Comparison of ENCODE assay signal across 10 mouse cellular contexts in the genomic region with DNA sequence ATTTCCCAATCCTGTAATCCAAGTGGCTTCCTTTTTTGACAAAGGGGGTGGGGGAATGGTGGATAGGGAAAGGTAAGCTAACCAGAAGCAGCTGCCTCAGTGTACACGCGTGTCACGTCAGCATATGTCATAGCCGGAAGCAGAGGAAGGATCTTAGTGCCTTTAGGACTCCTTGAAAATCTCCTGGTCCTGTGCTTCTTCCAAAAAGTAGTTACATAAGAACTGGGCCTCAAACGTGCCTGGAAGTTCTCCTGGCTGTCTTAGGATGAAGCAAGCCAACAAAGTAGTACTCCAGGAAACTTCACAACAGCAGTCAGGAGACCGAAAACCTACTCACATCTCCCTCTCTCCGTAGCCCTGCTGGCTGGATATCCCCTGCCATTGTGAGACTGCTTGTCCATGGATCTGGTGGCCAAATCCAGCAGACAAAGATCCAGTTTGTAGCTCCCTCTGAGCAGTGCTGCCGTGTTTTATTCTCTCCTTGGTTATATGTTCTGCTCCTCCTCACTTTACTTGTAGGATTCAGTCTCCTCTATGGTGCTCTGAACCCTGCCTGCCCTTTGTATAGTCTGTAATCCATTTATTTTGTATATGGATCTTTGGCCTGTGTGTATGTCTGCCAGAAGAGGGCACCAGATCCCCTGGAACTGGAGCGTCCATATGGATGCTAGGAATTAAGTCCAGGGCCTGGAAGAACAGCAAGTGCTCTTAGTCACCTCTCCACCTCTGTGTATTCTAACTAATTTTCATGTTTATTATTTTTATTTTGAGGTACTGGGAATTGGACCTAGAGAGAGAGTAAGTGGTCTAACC. TPM values are rescaled to one million over a fixed set of nuclear protein-coding genes. Genes with fewer than 3 reads are reported as not detected.
DNase-seq lines count a peak whose midpoint lies in the region; ATAC-seq and TF ChIP-seq lines count a peak whose summit lies in the region.
"Had no signal": no experiment of that assay in that cellular context is flagged by ENCODE, and none has a peak within 500 bp of the region (broad histone marks: within the 10 kb centered on the region; RNA-seq: fewer than 3 reads in every experiment).

No protein-coding gene starts in this region.

- TF ChIP-seq CTCF in kidney, adult 2 months (conservative IDR thresholded peaks at IDR 0.05; ENCODE audit: insufficient read depth, insufficient read length, low read depth, low read length) = peak; percentile 50
- TF ChIP-seq CTCF in forebrain, postnatal 0 days (IDR thresholded peaks at IDR 0.05; ENCODE audit: low read depth) = peak; percentile 80
- peak; percentile 64 for TF ChIP-seq CTCF in liver, postnatal 0 days (IDR thresholded peaks at IDR 0.05; ENCODE audit: low read depth)

- H3K4me1 ChIP-seq in kidney, adult 2 months (ENCODE audit: control insufficient read depth, insufficient read depth, low read length) = no peaks in the 10 kb centered on the region
- no peaks in the 10 kb centered on the region for H3K4me1 ChIP-seq in kidney, embryonic 16.5 days (ENCODE audit: insufficient read depth, low read length)
- no peaks in the 10 kb centered on the region for H3K4me1 ChIP-seq in forebrain, postnatal 0 days (ENCODE audit: insufficient read depth)
- H3K4me1 ChIP-seq in liver, postnatal 0 days (ENCODE audit: insufficient read depth) = no peaks in the 10 kb centered on the region
- H3K4me1 ChIP-seq in neural tube, embryonic 14.5 days (ENCODE audit: control insufficient read depth, insufficient read depth, low read length) = no peaks in the 10 kb centered on the region
- H3K4me1 ChIP-seq: stomach, embryonic 15.5 days had no signal

- peak; percentile 17 for DNase-seq in kidney, adult 2 months
- peak; percentile 30 for DNase-seq in cerebellum, adult 8-10 months
- DNase-seq in forebrain, postnatal 0 days = peak; percentile 66
- DNase-seq in kidney, adult 9 months = peak; percentile 19
- DNase-seq in liver, postnatal 0 days = no peak
- no peak for DNase-seq in thymus, adult 18-20 months

- no peaks in the 10 kb centered on the region for H3K9me3 ChIP-seq in kidney, embryonic 16.5 days (ENCODE audit: low read length)
- no peaks in the 10 kb centered on the region for H3K9me3 ChIP-seq in forebrain, postnatal 0 days (ENCODE audit: low read length)
- H3K9me3 ChIP-seq in liver, postnatal 0 days (ENCODE audit: low read length) = no peaks in the 10 kb centered on the region
- no peaks in the 10 kb centered on the region for H3K9me3 ChIP-seq in neural tube, embryonic 14.5 days (ENCODE audit: control insufficient read depth, low read length)
- H3K9me3 ChIP-seq: stomach, embryonic 15.5 days had no signal

- H3K4me3 ChIP-seq in kidney, adult 2 months (ENCODE audit: insufficient read depth, low read depth, low read length) = no peak overlapping the region
- H3K4me3 ChIP-seq in kidney, embryonic 16.5 days (ENCODE audit: low read length) = no peak overlapping the region
- H3K4me3 ChIP-seq in forebrain, postnatal 0 days (ENCODE audit: low read depth, low read length) = no peak overlapping the region
- no peak overlapping the region for H3K4me3 ChIP-seq in liver, postnatal 0 days (ENCODE audit: low read depth, low read length)
- H3K4me3 ChIP-seq in neural tube, embryonic 14.5 days (ENCODE audit: low read depth, low read length) = no peak overlapping the region
- H3K4me3 ChIP-seq: stomach, embryonic 15.5 days had no signal

- no peak overlapping the region for H3K27ac ChIP-seq in kidney, adult 2 months (ENCODE audit: insufficient read depth, low read depth, low read length)
- no peak overlapping the region for H3K27ac ChIP-seq in kidney, embryonic 16.5 days (ENCODE audit: low read length)
- no peak overlapping the region for H3K27ac ChIP-seq in forebrain, postnatal 0 days (ENCODE audit: low read depth, low read length)
- H3K27ac ChIP-seq in liver, postnatal 0 days (ENCODE audit: low read depth) = no peak overlapping the region
- H3K27ac ChIP-seq in neural tube, embryonic 14.5 days (ENCODE audit: low read depth, low read length) = no peak overlapping the region
- H3K27ac ChIP-seq: stomach, embryonic 15.5 days had no signal

- no peaks in the 10 kb centered on the region; the same call in none of the 2 replicates for H3K36me3 ChIP-seq in kidney, adult 2 months (ENCODE audit: control insufficient read depth, insufficient read depth, low read length)
- H3K36me3 ChIP-seq in kidney, embryonic 16.5 days (ENCODE audit: insufficient read depth, low read length) = peaks cover 27% of the 10 kb centered on the region
- peaks cover 29% of the 10 kb centered on the region for H3K36me3 ChIP-seq in forebrain, postnatal 0 days (ENCODE audit: insufficient read depth)
- peaks cover 39% of the 10 kb centered on the region for H3K36me3 ChIP-seq in liver, postnatal 0 days (replicated peaks; ENCODE audit: insufficient read depth, low read length)
- peaks cover 22% of the 10 kb centered on the region for H3K36me3 ChIP-seq in neural tube, embryonic 14.5 days (ENCODE audit: control insufficient read depth, insufficient read depth, low read length)

- H3K27me3 ChIP-seq in kidney, adult 2 months (replicated peaks; ENCODE audit: control insufficient read depth, insufficient read depth, low read length) = no peaks in the 10 kb centered on the region
- no peaks in the 10 kb centered on the region for H3K27me3 ChIP-seq in kidney, embryonic 16.5 days (ENCODE audit: insufficient read depth, low read length)
- H3K27me3 ChIP-seq in forebrain, postnatal 0 days (ENCODE audit: insufficient read depth, low read length) = no peaks in the 10 kb centered on the region
- H3K27me3 ChIP-seq in liver, postnatal 0 days (ENCODE audit: insufficient read depth, low read length) = no peaks in the 10 kb centered on the region
- no peaks in the 10 kb centered on the region for H3K27me3 ChIP-seq in neural tube, embryonic 14.5 days (ENCODE audit: control insufficient read depth, insufficient read depth, low read length)
- H3K27me3 ChIP-seq: stomach, embryonic 15.5 days had no signal

- no peak for TF ChIP-seq EP300 in liver, postnatal 0 days (IDR thresholded peaks at IDR 0.05; ENCODE audit: low read depth)

- 77% methylated on average over 9 of the region's 9 CpGs for WGBS in kidney, adult 2 months
- WGBS in kidney, embryonic 16.5 days = 74% methylated on average over 9 of the region's 9 CpGs
- 76% methylated on average over 9 of the region's 9 CpGs for WGBS in forebrain, postnatal 0 days
- 81% methylated on average over 9 of the region's 9 CpGs for WGBS in liver, postnatal 0 days (ENCODE audit: insufficient replicate concordance)
- WGBS in neural tube, embryonic 14.5 days = 82% methylated on average over 9 of the region's 9 CpGs

- H3K4me2 ChIP-seq in kidney, embryonic 16.5 days (replicated peaks; ENCODE audit: low read depth, low read length) = no peak overlapping the region
- no peak overlapping the region for H3K4me2 ChIP-seq in forebrain, postnatal 0 days (ENCODE audit: low read depth)
- H3K4me2 ChIP-seq in liver, postnatal 0 days (ENCODE audit: low read depth, low read length) = no peak overlapping the region
- no peak overlapping the region for H3K4me2 ChIP-seq in neural tube, embryonic 14.5 days (ENCODE audit: low read depth, low read length)
- H3K4me2 ChIP-seq: stomach, embryonic 15.5 days had no signal

- TF ChIP-seq POLR2A in kidney, adult 2 months (IDR thresholded peaks at IDR 0.05; ENCODE audit: low read depth, low read length) = no peak

- no peak overlapping the region for H3K9ac ChIP-seq in kidney, embryonic 16.5 days (replicated peaks; ENCODE audit: low read length)
- no peak overlapping the region for H3K9ac ChIP-seq in forebrain, postnatal 0 days
- H3K9ac ChIP-seq in liver, postnatal 0 days (replicated peaks) = no peak overlapping the region
- H3K9ac ChIP-seq in neural tube, embryonic 14.5 days (replicated peaks; ENCODE audit: low read depth, low read length) = no peak overlapping the region
- H3K9ac ChIP-seq: stomach, embryonic 15.5 days had no signal

- no peak for ATAC-seq in kidney, embryonic 16.5 days (ENCODE audit: low FRiP score, low TSS enrichment)
- ATAC-seq in forebrain, postnatal 0 days = peak; percentile 81
- ATAC-seq in liver, postnatal 0 days = no peak
- ATAC-seq in neural tube, embryonic 14.5 days (ENCODE audit: low read depth) = peak; percentile 82

RNA-seq across cellular contexts. Expression of a gene that starts 12.4 kb away (rescaled TPM):
- 14.6 and 20.0 TPM in 2 replicates for polyA plus RNA-seq in kidney, adult 2 months (2012; rRNA removed)
- polyA plus RNA-seq in kidney, embryonic 16.5 days (2015; fragmentation: Nextera tagmentation; extraction: Ambion mirVana) = 153 TPM in 2 replicates
- 71.9 and 97.0 TPM in 2 replicates for total RNA-seq in forebrain, postnatal 0 days (2014; rRNA removed)
- 154 and 173 TPM in 2 replicates for polyA plus RNA-seq in forebrain, postnatal 0 days (2015; fragmentation: Nextera tagmentation; extraction: Ambion mirVana)
- polyA plus RNA-seq in liver, postnatal 0 days (2015; fragmentation: Nextera tagmentation; extraction: Ambion mirVana) = 69.6 and 74.3 TPM in 2 replicates
- polyA plus RNA-seq in neural tube, embryonic 14.5 days (2014; fragmentation: Nextera tagmentation; extraction: Ambion mirVana) = 143 and 157 TPM in 2 replicates

RNA-seq across cellular contexts. Expression of a gene that starts 12.6 kb away (rescaled TPM):
- polyA plus RNA-seq in kidney, adult 2 months (2012; rRNA removed) = 0.09 and 0.19 TPM in 2 replicates
- 0.47 and 0.55 TPM in 2 replicates for polyA plus RNA-seq in kidney, embryonic 16.5 days (2015; fragmentation: Nextera tagmentation; extraction: Ambion mirVana)
- 1.4 and 2.4 TPM in 2 replicates for total RNA-seq in forebrain, postnatal 0 days (2014; rRNA removed)
- 1.2 and 1.3 TPM in 2 replicates for polyA plus RNA-seq in forebrain, postnatal 0 days (2015; fragmentation: Nextera tagmentation; extraction: Ambion mirVana)
- polyA plus RNA-seq in liver, postnatal 0 days (2015; fragmentation: Nextera tagmentation; extraction: Ambion mirVana) = 0.05 and 0.06 TPM in 2 replicates
- 0.85 and 1.2 TPM in 2 replicates for polyA plus RNA-seq in neural tube, embryonic 14.5 days (2014; fragmentation: Nextera tagmentation; extraction: Ambion mirVana)
- polyA plus RNA-seq: large intestine, adult 2 months had no signal

Comparison
In these comparisons a context has a peak if more than half of its experiments do, and no peak if none do; other contexts are left out.
1. DNase-seq: peak in kidney, adult 2 months (single experiment), cerebellum, adult 8-10 months (single experiment), forebrain, postnatal 0 days (single experiment) and kidney, adult 9 months (single experiment); none in liver, postnatal 0 days (single experiment) and thymus, adult 18-20 months (0 of 2).
2. ATAC-seq: peak in forebrain, postnatal 0 days (single experiment) and neural tube, embryonic 14.5 days (single experiment); none in kidney, embryonic 16.5 days (single experiment) and liver, postnatal 0 days (single experiment).
3. Peak in every context shown above with its lines, with median percentiles within 50 percentile points of each other: CTCF ChIP-seq.